Mouse (Mus musculus): ENCODE measurements at regions not wholly inside any gene's neighbourhood (a gene's known extent, or its start where the extent isn't known, plus 50 kb on each side); places are given as distances from the start of the nearest gene placed in this dataset.
"Not testable (repeated sequence)": the region's sequence is repeated elsewhere in the genome, so short reads cannot be mapped to it uniquely, and the experiment has no call there.

DNA sequence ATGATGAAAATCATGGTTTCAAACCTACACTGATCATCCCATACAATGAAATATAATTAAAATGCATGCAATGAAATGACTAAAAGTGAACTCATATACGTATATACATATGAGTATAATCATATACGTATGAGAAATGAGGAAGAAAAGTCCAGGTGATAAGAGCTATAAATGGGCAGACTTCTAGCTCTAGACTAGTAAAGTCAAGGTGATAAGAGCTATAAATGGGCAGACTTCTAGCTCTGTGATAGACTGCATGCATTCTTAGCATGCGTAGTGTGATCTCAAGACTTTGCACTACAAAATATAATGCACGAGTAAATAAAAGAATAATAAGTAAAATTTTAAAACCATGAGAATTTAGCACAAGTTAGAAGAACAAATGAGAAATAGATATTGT lies 606.2 kb upstream of the Gpc5 start:
- ATAC-seq (ENCODE audit: insufficient number of reproducible peaks, low FRiP score, low TSS enrichment), result no peak

DNA sequence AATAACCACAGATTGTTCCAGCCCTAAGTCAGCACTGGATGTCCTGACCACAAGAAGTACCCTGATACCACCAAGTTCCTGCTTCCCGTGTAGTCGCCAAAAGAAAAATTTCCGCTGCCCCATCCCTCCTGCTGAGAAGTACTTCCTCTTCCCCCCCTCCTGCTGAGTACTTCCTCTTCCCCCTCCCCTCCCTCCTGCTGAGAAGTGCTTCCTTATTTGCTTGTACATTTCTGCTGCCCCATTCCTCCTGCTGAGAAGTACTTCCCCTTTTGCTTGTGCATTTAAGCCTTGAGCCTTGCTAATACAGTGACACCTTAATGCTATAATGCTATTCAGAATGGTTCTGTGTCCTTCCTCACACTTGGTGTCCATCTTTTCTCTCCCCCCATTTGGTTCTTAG lies 598.6 kb upstream of the Gpc5 start:
- ATAC-seq (ENCODE audit: insufficient number of reproducible peaks, low FRiP score, low TSS enrichment), result not testable (repeated sequence)

DNA sequence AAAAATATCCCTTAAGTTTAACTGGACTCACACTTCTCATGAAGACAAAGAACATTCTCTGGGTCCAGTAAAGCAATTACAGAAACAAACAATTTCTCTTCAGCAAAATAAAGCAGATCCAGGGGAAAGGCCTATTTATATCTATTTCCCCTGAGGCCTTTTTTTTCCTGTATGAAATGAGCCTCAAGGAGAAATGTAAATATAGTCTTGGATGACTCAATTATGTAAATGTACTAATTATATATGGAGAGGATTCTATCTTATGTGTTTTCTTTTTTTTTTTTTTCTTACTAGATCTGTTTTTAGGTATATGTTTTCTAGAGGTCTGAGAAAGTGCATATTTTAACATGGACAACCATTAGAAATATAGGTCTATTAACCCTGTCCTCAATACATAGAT lies 587.0 kb upstream of the Gpc5 start:
- no peak for ATAC-seq (ENCODE audit: insufficient number of reproducible peaks, low FRiP score, low TSS enrichment)

DNA sequence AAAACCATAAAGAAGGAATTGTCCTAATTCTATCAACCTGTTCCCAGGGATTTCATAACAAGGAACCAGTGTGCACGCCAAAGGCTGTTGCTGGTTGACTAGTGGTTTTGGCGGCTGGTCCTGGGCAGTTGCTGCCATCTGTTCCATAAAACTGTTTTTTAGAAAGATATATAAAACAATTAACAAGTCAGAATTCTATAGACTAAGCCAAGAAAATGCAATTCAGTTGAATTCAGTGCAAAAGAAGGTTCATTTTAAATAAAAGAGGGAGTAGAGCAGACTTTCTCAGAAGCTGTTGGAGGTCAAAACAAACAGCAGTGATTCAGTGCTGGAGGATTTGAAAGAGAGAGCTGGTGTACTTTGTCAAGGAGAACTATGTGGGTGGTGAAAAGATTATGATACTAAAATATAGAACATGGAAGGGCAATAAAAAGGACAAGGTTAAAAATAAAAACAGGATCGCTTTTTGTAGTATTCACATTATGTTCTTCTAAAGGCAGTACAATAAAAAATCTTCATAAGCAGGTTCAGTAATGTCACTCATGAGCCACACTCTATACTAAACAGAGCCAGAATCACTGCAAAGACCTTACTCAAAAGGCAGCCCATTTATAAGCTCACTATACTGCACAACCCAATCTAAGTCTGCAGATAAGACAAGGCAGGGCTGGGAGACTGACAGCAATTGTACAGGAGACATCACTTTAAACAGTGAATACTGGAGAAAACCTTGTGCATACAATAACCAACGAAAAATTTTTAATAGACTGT lies 543.9 kb upstream of the Gpc5 start:
- ATAC-seq (ENCODE audit: insufficient number of reproducible peaks, low FRiP score, low TSS enrichment), result peak; percentile 80

DNA sequence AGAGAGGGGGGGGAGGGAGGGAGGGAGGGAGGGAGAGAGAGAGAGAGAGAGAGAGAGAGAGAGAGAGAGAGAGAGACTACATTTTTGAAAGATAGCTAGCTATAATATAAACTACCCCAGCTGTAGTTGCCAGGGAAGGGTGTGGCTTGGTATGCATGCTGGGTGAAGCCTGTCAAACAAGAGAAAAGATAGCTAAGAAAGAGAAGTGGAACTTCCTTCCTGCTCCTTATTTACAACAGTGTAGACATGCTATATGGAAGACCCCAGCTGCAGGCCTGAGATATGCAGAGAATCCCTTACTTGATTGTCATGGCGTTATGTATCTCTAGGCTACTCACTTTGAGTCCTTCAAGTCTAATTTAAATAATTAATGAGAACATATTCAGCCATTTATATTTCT lies 542.9 kb upstream of the Gpc5 start:
- no peak for ATAC-seq (ENCODE audit: insufficient number of reproducible peaks, low FRiP score, low TSS enrichment)

DNA sequence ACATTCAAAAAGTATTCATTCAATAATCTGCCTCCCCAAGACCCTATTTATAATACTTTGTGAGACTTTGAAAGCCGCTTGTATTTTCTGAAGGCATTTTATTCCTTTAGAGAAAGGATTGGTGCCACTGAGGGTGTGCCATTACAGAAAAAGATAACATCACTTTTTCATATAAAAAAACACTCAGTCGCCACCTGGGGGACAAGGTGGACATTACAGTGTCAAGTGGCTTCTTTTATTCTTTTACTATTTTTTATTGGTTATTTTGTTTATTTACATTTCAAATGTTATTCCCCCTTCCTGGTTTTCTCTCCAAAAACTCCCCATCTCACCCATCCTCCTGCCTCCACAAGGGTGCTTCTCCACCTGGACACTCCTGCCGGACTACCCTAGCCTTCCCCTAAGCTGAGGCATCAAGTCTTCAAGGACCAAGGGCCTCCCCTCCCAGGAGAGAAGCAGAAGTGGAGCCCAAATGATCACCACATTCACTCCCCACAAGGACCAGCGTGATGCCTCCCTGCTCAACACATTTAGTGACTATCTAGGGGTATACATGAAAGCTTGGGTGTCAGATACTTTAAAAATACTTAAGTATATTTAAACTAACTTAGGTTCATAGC lies 525.5 kb upstream of the Gpc5 start:
- no peak for ATAC-seq (ENCODE audit: insufficient number of reproducible peaks, low FRiP score, low TSS enrichment)

DNA sequence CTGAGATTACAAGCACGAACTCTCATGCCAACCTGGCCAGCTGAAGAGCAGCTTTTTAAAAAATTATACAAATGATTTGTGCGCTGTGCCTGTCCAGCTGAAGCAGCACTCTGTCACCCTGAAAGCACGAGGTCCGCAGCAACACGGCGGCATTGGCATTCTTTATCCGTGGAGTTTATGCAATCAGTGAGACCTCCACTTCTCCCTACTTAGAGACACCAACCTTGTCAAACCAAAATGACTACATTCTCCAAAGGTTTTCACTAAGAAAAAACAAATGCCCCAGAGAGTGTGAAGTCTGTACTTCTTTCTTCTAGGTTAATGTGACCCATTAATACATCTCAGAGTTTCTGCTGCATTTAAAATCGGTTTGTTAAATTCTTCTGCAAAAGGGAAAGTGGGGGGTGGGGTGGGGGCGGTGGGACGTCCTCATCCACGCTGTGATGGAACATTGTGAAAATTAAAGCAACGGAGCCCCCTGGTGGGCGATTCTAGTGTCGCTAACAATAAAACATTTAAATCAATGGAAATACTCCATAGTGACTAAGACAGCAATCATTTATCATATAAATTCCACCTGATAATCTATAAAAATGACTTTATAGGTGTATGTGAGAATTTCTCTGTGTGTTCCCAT lies 524.2 kb upstream of the Gpc5 start:
- no peak for ATAC-seq (ENCODE audit: insufficient number of reproducible peaks, low FRiP score, low TSS enrichment)

DNA sequence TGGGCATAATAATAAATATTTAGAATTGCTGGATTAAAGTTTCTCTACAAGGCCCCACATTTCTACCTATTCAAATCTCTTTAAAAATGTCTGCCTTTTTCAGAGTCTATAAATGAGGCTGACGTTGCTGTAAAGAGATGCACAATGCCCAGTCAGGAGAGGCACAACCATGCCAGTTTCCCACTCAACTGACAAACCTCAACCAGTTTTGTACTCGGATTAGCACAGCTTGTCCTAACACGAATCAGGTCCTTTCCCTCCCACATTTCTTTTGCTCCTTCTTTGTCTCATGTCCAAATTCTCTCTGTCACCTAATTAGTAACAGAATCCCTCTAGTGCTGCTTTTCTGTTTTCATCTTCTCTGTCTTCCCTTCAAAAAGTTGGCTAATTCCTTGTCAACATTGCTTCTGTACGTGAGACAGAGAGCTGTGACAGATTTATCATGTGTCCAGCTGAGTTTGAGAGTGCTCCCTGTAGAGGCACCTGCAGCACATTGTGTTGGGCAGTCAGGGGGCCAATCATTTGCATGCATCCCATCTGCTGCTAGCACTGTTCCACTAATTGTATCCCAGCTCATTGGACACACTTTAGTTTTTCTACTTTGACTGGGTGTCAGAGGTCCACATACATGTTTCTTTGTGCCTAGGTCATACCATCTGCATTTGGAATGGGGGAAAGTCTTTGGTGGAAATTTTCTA lies 504.5 kb upstream of the Gpc5 start:
- no peak for ATAC-seq (ENCODE audit: insufficient number of reproducible peaks, low FRiP score, low TSS enrichment)

DNA sequence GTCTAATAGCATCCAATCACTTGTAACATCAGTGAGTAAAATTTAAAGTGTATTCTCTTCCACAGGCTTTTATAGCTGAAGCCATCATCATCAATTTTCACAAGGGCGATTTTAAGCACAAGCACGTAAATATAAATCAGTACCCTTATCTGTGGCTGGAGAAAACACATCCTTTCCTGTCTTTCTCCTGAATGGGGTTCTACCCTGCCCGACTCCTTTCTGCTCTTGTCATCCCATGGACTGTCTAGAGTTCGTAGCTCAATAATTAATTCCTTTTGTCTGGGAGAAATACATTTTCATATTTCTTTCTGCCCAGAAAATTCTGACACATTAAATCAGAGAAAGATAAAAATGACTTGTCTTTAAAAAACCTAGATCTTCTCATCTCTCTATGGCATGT lies 482.7 kb upstream of the Gpc5 start:
- no peak for ATAC-seq (ENCODE audit: insufficient number of reproducible peaks, low FRiP score, low TSS enrichment)

DNA sequence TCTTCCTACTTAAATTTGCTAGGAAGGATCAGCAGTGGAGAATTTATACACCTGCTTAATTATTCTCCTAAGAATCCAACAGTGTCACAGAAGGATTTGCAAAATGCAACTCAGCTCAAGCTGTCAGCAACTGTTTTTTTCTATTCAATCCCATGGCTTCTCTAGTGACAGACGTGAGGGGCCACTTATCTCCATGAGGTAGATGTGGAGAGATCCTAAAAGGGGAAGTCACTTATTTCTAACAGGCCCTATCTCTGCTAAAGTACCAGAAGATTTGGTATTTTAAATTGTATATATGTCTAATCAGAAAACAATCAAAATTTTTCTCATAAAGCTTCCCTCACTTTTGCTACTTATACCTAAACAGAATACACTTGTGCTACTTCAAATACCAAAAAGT lies 479.6 kb upstream of the Gpc5 start:
- no peak for ATAC-seq (ENCODE audit: insufficient number of reproducible peaks, low FRiP score, low TSS enrichment)

DNA sequence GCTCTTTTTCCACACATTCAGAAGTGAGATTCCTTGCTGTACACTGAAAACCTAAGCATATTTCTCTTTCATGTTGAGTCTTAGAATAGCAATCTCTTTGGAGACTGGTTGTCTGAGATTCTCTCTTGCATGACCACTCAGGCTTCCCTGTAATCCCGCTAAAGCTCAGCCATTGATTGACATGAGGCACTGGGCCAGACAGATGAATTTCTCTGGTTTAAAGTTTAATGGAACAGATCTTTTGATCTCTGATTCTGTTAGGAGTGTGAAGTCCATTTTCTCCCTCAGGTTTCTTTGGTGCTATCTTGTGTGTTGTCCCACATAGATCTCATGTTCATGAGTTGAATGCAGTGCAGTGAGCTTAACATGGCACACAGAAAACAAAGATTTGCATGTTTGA lies 435.4 kb upstream of the Gpc5 start:
- no peak for ATAC-seq (ENCODE audit: insufficient number of reproducible peaks, low FRiP score, low TSS enrichment)

DNA sequence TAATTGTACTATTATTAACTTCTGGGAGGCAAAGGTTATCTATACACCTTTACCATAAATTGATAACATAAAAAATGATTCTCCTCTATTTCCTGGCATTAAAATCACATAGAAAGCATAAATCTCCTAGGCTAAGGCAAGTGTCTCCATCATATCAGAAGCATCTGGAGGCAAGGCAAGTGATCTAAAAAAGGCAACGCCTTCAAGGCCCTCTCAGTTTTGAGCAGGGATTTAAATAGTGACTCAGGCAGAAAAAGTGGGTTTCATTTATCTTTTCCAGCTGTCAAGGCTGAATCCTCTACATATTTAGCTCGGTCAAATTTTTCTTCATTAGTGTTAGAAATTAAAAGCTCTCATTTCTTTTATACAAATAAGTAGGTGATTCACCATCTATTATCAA lies 430.0 kb upstream of the Gpc5 start:
- no peak for ATAC-seq (ENCODE audit: insufficient number of reproducible peaks, low FRiP score, low TSS enrichment)

DNA sequence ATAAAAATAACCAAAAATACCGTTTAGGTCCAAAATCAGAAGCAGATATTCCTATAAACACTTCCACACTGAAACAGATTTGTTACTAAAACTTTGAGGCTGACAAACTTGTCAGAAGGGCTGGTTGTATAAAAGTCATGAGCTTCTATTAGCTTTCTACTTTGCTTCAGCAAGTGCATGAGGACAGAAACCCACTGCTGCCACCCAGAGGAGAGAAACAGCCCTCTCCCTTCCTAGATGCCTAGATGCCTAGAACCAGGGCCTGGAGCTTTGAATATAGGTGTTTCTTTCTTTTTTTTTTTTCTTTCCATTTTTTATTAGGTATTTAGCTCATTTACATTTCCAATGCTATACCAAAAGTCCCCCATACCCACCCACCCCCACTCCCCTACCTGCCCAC lies 406.9 kb upstream of the Gpc5 start:
- ATAC-seq (ENCODE audit: insufficient number of reproducible peaks, low FRiP score, low TSS enrichment), result no peak

DNA sequence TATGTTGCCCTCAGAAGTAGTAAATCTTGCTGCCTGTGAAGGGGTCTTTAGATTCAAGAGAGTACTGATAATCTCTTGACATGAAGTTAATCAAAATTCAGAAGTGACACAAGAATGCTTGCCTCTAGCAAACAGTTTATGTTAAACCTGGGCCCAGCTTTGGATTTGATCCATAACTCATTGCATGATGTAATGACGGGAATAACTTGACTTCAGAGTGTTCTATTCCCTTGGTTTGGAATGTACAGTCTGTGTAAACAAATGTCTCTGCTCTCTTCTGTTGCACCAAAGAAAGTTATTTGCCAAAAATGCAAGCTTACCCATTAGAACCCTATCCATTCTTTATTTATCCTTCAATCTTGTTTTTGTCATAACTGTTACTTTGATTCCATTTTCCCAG lies 397.1 kb upstream of the Gpc5 start:
- ATAC-seq (ENCODE audit: insufficient number of reproducible peaks, low FRiP score, low TSS enrichment), result no peak

DNA sequence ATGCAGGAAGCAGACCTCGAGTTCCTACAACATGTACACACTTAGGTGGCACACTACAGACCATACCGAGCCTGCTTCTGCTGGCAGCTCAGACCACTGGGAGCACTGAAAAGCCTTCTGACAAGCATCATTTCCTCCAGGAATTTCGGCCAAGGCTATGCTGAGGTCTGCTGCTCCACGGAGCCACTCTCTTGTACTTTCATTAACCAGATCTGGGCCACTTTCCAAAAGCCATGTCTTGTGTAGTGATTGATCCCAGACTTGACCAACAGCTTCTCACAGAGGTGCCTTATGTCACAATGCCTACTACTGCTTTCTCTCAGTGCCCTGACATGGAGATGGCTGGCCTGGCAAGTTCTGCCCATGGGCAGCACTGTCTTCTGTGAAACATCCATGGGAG lies 394.5 kb upstream of the Gpc5 start:
- no peak for ATAC-seq (ENCODE audit: insufficient number of reproducible peaks, low FRiP score, low TSS enrichment)

DNA sequence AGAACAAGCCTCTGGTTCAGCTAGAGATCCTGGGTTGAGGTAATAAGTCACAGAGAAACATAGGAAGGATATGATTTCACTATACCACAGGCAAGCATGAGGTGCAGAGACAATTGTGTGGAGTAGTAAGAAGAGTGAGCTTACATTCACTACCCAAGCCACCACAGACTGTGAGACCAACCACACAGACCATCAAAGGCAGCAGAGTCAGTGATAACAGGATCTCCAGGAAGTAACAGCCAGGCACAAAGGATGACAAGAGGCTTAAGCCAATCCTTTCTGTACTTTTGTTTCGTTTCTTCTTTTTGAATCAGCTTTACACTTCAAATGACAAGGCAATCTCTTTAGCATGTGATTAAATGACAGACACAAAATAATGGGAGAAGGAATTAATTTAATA lies 368.9 kb upstream of the Gpc5 start:
- no peak for ATAC-seq (ENCODE audit: insufficient number of reproducible peaks, low FRiP score, low TSS enrichment)

DNA sequence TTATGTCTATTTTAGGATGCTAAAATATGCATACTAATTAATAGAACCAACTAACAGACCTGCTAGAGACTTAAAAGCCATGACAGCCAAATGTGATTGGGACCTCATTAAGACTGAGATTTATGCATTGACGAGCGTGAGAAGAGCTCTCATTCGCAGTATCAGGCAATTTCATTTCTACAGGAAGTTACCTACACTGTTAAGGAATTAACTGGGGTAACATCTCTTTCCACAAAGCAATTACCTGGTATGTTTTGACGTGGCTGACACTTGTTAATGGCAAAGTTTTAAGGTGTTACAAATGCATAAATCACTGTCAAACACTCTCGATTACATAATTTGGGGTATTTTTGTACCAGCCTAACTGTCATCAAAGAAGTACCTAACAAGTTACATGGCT lies 324.7 kb upstream of the Gpc5 start:
- no peak for ATAC-seq (ENCODE audit: insufficient number of reproducible peaks, low FRiP score, low TSS enrichment)

DNA sequence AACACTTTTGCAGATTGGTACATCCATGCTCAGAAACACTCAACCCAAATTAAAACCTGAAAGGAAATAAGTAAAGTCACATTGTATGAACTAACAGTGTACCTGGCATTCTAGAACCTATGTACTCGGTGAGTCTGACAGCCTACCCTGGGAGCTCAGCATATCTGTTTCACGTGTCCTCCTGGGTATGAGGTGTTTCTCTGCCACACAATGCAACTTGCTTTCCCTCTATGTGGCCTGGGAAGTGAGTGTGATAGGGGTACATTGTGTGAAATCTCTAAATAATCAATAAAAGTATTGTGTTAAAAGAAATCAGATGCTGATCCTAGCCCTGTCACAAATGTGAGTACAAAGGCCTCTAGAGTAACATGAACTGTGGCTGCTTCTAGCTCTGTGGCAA lies 315.3 kb upstream of the Gpc5 start:
- ATAC-seq (ENCODE audit: insufficient number of reproducible peaks, low FRiP score, low TSS enrichment), result no peak

DNA sequence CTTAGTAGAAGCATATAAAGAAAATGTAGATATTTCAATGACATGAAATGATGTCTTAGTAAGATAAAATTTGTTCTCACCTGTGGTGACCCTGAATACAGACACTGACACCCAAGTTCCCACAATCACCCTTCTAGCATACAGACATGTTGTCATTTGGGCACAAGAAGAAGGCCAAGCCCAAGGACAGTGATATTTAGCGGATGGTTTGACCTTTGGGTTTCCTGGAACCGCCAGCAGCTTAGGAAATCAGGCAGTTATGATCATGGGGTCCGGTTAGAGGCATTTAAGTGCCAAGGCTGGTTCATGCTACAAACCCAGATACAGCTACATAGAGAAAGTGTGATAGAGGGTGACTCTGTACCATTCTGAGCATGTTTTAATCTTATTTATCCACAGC lies 310.2 kb upstream of the Gpc5 start:
- ATAC-seq (ENCODE audit: insufficient number of reproducible peaks, low FRiP score, low TSS enrichment), result no peak

DNA sequence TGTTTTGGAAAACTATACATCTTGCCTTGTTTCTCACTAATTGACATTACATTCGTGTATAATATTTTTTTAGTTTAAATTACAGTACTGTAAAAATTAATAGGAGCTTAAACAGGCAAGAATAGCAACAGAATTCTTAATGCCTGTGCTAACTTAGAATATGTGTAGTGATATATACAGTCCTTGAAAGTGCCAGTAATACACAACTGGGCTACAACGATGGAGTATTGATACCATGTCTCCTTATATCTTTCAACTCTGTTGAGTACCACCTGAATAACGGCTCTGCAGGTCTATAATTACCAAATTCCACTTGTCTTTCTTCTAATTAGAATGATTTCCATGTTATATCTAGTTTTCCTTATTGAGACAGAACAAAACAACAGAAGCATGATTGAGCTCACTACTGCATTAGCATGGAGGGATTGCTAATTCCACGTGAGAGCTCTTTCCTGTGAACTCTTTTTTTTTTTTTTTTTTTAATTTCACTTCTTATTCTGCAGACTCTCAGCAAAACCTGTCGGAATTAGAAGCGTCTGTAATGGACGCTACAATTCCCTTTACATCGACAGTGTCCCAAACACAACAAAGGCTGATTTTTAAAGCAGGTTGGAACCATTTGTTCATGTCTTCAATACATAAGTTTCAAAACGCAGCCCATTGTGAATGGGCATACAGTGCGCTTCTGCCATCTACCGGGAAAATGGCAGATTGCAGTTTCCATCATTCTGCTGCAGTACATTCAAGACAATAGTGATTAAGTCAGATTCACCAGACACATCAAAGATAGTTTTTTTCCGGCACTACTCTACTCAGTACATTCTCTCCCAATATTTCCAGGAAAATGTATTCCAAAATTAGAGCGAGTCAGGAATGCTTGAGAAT lies 300.8 kb upstream of the Gpc5 start:
- ATAC-seq (ENCODE audit: insufficient number of reproducible peaks, low FRiP score, low TSS enrichment), result peak; percentile 83

Data from cerebellum, adult (tissue).